Mouse (Mus musculus) layer of hippocampus, adult 9-10 months (tissue): Measurements from ENCODE around the gene Arhgef33.
A peak's percentile ranks its signal among the peaks of the same experiment; 100 is the strongest.
"Not testable (repeated sequence)": the region's sequence is repeated elsewhere in the genome, so short reads cannot be mapped to it uniquely, and the experiment has no call there.

Experiments used
- DNase-seq: peaks from one replicate; pipeline ENCODE4 v3.0.0; 2022; ENCODE audit warnings: low spot score

Gene Arhgef33

DNA sequence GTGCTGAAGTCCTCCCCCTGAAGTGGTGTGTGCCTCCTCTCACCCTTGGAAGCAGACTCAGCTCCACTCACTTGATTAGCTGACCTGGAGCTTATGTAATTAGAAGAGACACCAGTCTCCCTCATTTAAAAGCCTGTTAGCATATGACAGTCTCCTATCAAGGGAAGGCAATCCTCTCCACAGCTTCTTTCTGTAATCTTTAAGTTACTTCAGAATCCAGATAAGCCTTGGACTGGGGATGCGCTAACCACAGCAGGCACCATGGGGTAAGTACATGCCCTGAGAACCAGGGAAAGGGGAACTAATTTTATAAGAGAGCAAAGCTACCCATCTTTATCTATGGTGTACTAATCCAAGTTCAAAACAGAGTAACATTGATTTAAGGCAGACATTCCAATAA lies at the start of gene Arhgef33:
Gene Arhgef33, plus strand, starts transcription at position 157 of the 400 bp plus-strand sequence.
- DNase-seq, result no peak

DNA sequence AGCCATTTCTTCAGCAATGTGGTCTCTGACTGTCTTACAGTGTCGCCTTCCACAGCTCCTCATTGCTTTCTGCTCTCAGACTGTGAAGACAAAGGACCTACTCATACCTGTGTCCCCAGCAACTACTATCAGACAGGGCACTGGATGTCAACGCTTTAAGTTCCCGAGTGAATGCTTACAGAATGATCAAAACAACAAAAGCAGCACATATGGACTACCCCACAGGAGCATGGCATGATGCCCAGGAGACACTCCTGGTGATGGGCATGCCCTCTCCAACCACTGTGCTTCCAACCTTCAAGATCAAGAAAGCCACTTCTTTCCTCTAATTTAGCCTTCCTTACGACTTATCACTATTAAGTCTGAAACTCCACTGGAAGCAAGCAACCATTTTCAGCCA lies 40.1 kb upstream of the Arhgef33 start:
- DNase-seq, result no peak

DNA sequence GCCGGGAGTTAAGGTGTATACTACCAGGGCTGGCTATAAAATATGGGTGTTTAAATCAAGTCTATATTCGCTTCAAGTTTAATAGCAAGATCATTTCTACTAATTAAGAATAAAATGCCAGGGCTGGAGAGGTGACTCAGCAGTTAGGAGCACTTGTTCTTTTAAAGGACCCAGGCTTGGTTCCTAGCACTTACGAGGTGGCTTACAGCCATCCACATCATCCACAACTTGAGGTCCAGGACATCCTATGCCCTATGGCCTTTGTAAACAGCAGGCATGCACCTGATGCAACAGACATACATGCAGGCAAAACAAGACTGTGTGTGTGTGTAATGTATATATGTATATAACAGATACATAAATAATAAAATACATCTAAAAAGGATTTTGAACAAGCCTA lies 39.1 kb upstream of the Arhgef33 start:
- DNase-seq, result no peak

DNA sequence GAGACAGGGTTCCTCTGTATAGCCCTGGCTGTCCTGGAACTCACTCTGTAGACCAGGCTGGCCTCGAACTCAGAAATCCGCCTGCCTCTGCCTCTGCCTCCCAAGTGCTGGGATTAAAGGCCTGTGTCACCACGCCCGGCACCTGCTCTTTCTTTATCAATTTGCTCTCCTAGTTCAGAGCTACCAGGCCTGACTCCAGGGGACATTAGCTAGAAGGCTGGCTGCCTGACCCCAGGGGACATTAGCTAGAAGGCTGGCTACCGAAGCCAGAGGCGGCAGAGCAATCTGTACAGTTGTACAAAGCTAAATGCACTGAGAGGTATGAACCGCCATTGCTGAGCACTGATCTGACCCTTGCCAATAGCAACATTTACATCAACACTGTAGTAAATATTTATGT lies 36.6 kb upstream of the Arhgef33 start:
- DNase-seq, result not testable (repeated sequence)

DNA sequence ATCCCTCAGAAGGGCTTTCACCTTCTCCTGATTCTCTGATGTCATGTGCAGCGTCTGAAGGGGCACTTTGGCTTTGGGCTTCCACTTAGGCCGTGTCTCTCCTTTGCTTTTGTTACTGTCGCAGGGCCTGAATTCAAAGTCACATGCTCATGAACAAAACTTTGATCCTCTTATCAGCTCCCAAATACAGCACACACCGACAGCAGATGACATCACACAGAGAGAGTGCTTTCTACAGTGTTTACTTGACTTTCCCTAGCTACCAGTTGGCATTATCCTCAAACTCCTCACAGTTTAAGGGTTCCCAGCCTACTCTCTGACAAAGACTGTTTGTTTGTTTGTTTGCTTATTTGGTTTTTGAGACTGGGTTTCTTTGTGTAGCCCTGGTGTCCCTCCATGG lies 29.0 kb upstream of the Arhgef33 start:
- no peak for DNase-seq

DNA sequence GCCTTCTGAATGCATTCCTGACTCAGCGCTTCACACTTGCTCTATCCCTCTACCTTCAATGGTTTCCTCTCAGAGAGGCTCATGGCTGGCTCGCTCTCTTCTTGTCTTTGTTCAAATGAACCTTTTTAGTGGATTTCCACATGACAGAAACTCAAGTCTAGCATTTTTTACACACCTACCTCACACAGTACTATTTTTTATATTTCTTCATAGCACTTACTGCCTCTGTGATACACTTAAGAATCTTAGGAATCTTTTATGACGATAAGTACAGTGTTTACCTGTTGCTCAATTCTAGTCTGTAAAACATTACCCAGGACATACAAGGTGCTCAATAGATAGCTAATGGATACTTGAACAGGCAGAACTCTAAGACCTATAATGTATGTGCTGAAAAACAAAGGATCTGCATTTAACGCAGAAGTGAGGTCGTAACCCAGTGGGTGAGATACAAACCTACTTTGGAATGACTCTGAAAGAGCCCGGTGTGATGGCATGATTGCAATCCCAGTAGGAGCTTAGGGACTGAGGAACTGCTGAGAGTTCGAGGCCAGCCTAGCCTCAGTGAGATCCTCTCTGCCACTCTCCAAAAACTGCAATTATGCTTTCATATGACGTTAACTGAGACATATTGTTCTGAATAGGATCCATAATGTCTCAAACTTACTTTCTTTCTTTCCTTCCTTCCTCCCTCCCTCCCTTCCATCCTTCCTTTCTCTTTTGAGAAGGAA lies 27.7 kb upstream of the Arhgef33 start:
- DNase-seq, result no peak

DNA sequence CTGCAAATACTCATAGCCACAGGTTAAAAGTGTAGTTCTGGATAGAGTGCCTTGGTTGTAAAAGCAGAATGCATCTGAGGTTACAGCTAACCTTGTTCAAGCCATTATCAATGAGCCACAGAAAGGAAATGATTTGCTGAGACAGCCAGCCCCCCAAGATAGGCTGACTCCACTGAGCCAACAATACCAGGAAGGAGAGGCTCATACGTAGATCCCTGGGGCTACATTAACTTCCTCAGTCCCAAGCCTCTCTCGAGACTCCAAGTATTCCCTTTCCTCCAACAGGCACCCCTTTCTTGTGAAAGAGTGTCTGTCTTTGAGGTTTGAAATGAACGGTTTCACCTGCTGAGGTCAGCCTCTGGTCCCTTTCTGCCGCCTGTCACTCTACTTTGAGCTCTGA lies 22.8 kb upstream of the Arhgef33 start:
- no peak for DNase-seq

DNA sequence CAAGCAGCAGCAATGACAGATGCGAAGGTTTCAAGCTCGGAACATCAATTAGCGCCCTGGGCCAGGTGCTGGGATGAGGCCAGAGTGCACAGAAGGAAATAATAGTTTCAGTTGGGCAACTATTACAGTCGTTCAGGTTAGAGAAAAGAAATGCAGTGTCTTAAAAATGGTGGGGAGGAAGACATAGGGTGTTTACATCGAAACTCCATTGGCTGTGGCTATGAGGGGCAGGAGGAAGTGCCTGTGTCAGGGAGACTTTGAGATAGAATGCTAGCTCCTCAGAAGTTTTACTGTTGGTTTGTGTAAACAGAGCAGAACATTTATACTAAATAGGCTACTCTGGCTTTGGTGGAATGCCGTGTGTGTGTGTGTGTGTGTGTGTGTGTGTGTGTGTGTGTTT lies 19.2 kb upstream of the Arhgef33 start:
- no peak for DNase-seq

DNA sequence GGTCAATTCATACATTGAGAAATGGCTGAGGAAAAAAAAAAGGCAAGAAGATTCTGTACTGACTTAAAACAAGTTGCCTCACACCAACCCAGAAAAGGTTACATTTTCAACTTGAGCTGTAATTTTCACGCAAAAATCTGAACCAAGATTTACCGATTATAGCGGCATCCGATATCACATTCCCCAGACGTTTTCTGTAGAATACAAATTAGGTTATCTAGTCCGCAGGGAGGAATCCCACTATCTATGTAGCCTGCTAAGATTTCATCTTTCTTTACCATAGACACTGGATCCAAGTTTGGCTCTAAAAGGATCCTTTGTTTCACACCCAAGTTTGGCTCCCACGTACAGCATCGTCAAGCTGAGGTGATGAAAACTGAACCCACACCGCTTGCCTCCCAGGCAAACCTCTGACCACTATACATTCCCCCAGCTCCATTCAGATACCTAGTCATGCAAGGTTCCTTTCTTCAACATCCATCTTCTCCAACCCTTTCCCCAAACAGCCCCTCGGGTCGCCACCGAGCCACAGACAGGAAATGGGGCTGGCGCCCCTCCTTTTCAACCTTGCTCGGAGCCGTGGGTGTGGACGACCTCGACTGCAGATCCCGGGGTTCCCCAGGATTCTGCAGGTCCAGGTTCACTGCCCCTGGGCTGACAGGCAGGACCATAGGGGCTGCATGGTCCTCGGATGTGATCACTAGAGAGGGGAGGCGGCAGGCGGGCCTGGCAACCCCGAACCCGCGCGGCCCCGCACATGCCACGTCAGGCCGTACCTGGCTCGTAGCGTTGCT lies 17.7 kb upstream of the Arhgef33 start:
- DNase-seq, result no peak

DNA sequence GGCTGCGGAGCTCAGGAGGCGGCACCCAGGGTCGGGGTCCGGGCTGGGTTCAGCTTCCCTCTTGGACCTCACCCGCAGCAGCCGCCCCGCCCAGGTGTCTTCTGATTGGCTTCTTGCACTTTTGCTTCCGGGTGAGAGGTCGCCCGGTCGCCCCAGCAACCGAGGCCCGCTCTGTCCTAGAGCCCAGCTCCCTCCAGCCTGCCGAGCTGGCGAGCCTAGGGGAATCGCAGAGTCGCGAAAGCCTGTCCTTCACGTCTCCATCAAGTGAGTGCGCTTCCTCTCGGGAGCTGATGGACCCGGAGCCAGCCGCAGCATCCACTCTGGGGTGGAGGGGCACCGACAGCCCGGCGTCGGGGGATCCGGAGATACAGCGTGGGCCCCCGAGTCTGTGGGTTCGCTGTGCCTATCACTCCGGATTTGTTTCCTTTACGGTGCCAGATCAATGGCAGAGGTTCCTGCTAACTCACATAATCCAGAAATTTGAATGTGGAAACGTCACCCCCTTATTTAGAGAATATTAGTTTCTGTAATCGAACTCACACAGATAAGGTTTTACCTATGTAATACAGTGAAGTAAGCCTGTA lies 17.0 kb upstream of the Arhgef33 start, which contains the start of the genes Morn2 and Dhx57:
Gene Morn2, plus strand, starts transcription at position 130 of the 584 bp plus-strand sequence.
Gene Dhx57, minus strand, starts transcription at position 403 of the 584 bp plus-strand sequence.
- DNase-seq, result peak; percentile 82

DNA sequence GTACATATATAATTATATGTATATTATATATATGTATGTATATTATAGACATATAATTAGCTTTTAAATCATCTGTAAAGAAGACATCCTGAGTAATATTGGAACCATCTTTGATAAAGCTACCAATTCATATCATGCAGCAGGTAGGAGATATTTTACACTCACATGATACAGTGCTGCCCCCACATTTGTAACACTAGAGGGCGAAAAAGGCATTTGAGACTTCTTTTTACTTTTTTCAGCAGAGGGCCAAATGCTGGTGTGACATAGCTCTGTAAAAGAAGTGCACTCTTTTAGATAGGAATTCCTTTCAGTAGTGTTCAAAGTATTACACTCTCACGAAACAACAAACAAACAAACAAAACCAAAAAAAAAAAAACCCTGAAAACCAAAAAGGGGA lies 16.1 kb upstream of the Arhgef33 start:
- peak; percentile 32 for DNase-seq

DNA sequence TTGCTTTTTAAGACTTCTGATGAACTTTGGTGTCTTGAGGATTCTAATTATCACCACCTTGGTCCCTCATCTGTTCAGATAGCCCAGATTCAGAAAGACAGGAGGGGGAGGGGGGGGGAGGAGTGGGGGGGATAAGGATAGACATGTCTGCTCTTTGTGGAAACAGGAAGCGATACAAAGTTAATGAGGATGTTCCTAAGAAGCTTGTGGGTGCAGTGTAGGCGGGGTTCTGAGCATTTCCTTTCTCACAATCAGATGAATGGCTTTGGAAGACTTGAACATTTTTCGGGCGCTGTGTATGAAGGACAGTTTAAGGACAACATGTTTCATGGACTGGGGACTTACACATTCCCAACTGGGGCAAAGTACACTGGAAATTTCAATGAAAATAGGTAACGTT lies 11.9 kb upstream of the Arhgef33 start:
- no peak for DNase-seq

DNA sequence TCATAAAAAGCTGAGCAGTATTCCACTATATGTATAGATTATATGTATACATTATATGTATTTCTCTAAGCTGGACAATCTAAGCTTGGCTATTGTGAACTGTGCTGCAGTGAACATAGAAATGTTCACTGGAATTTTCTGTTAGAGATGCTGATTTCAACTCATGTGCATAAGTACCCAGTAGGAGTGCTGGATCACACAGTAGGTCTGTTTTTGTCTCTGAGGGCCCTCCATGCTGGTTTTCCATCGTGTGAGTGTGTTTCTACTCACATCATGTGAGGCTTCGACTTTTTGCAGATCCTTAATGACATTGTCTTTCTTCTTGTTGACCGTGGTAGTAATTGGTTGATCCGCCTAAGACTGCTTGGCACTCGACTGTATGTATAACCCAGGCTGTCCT lies 8.4 kb upstream of the Arhgef33 start:
- DNase-seq, result no peak

DNA sequence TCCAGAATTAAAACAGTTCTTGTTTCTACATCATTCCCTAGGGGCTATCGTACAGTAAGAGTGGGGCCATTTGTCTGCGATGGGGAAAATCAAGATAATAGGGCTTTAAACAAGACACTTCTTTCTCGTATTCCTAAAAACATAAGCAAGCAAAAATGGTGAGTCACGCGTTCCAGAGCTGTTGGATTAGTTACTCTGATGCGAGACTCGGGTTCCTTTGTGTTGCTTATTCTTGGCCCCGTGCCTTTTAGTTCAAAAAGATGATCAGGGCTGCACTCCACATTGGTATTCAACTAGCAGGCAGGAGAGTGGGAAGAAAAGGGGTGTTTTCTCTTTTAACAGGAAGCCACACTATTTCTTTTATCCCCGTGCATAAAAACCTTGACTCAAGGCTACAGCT lies 4.6 kb downstream of the Arhgef33 start:
- no peak for DNase-seq

DNA sequence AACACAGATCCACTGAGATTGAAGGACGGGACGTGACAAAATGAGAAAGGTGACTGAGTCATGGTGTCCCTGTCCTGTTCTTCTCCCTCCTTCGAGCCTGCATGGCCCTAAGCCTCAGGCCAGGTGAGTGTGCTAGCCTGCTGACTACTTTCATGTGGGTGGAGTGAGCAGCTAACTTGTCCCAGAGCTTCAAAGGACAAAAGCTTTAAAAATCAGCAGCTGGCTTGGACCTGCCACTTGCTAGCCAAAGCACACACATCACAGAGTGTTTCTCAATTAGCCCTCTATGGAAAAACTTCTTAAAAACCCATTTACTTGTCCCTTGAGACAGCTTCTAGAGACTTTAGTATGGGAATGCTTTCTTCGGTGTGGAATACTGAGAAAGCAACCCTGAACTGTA lies 5.2 kb downstream of the Arhgef33 start:
- DNase-seq, result no peak

DNA sequence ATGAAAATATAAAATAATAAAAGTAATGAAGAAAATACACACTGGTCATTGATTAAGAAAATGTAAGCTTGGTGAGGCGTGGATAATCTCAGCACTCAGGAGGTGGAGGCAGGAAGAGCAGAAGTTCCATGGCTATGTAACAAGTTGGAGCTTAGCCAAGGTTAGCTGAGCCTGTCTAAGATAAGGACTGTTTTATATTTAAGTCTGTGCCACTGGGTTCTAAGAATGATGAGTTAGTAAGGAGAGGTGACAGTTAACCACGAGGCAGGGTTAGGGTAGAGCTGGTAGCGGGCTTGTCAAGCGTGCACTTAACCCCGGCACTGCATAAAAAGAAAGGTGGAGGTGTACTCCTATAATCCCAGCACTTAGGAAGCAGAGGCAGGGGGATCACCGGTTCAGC lies 15.0 kb downstream of the Arhgef33 start:
- DNase-seq, result no peak

DNA sequence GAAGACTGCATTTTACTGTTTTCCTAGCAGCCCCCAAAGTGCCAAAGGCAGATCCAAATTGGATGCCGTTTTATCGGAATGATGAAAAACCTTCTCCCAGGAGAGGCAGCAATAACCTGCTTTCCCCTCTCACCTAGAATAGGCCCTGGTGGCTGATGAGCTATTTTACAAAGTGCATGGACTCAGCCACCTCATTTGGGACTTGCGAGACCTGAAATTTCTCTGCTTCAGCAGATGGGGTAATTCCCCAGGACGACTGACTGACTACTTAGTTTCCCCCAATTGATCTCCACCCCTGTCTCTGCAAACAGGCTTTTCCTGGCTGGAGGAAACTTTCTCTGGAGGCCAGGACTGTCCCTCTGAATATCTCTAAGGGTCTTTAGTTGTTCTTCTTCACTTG lies 15.8 kb downstream of the Arhgef33 start:
- DNase-seq, result no peak

DNA sequence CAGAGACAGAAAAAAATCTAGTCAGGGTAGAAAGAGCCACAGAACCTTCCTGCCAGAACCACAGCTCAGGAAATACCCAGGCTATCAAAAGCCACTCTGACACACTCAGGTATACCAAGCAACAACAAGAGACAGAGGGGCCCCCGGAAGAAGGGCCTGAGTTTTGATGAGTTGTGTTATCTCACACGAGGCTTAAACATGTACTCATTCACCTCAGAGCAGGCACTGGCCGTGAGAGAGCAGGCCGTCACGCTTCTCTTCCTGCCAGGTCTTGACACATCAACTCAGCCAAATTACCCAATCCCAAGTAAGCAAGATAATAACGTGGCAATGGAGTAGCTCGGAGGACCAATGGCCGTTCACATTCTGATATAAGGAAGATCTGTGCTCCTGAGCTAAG lies 16.5 kb downstream of the Arhgef33 start:
- DNase-seq, result no peak

DNA sequence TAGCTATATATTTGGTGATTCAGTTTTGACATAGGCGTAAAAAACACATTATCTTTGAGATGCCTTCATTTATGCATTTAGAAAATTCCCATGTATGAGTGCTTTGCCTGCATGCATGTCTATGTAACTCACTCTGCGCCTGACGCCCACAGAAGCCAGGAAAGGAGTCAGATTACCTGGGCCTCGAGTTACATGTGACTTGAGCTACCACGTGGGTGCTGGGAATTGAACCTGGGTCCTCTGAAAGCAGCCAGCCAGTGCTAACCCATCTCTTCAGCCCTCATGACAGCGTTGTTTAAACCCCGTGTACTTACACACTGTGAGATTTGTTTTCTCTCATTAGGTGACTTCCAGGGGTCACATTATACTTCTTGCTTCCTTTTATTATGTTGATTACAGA lies 17.3 kb downstream of the Arhgef33 start:
- DNase-seq, result no peak

DNA sequence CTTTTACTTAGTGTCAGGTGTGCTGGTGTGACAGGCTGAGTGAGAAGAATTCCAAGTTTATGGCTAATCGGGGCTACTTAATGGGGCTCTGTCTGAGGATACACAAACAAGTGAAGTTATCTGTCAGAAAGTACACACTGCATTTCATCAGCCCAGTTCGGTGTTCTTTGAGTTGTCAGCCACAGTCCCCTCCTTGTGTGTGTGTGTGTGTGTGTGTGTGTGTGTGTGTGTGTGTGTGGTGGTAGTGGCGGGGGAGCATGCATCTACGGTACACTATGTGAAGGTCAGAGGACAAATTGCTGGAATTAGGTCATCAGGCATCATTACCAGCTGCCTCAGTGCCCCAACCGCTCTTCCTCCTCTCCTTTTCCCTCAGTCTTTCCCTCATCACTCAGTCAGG lies 18.2 kb downstream of the Arhgef33 start:
- no peak for DNase-seq

DNA sequence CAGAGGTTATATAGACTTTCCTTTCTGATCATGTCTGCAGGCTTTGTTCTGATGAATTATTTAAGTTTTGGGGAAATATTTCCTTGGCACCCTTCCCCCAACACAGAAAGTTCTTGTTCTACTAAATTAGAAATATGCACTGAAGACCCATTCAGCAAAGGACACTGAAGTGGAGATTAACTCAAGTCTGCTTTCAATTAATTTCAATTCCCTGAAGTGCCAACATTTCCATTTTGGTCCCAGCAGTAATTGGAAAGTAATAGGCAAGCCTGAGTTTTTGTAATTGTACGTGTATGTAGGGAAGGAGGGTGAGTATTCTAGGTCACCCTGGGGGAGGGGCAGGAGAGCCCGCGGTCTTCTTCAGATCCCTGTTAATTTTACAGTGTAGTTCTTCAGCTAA lies 19.2 kb downstream of the Arhgef33 start:
- no peak for DNase-seq

DNA sequence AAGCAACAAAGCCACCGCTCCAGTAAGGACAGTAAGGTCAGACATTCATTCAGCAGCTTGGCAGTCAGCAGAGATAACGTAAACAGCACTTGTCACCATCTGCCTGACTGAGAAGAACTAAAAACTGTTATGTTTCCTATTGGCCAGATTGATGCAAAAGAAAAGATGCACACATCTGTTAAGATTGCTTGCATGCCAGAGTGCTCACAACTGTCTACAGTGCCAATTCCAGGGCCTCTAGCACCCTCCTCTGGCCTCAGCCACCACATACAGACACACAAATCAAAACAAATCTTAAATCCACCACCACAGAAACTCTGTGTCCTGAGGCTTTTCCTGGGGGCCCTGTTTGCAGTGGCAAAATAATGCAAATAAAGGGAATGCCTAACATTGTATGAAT lies 25.2 kb downstream of the Arhgef33 start:
- DNase-seq, result no peak

DNA sequence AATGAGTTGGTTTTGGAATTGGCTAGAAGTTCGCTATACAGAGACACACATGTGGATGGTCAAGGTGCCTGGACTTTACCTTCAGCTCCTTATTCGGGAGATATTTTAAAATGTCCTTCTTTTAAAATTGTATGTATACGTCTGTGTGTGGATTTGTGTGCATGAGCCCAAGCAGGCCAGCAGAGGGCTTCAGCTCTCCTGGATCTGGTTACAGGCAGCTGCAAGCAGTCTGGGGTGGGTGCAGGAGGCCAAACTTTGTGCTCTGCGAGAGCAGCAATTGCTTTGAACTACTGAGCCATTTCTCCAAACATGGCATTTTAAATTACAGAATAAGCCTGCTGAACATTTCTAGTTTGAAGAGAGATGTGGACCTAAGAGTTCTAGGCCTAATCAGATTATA lies 38.1 kb downstream of the Arhgef33 start:
- DNase-seq, result no peak
